In genomic region chr6:119330506-119330905, GRCm38 (mm10) we compare ENCODE assay signal across 9 mouse cellular contexts. TPM values are rescaled to one million over a fixed set of nuclear protein-coding genes. Genes with fewer than 3 reads are reported as not detected.
DNase-seq lines count a peak whose midpoint lies in the region; ATAC-seq and TF ChIP-seq lines count a peak whose summit lies in the region.
"Had no signal": no experiment of that assay in that cellular context is flagged by ENCODE, and none has a peak within 500 bp of the region (broad histone marks: within the 10 kb centered on the region; RNA-seq: fewer than 3 reads in every experiment).

Lrtm2 (minus strand) TSS chr6:119330766.

- no peaks in the 10 kb centered on the region for H3K36me3 ChIP-seq in heart, embryonic 15.5 days
- no peaks in the 10 kb centered on the region for H3K36me3 ChIP-seq in neural tube, embryonic 11.5 days (ENCODE audit: control insufficient read depth, insufficient read depth, low read length)
- H3K36me3 ChIP-seq: G1E had no signal

- H3K4me1 ChIP-seq in heart, embryonic 15.5 days (replicated peaks): peaks cover 30% of the 10 kb centered on the region
- peaks cover 4% of the 10 kb centered on the region; the same call in 1 of the 2 replicates for H3K4me1 ChIP-seq in neural tube, embryonic 11.5 days (ENCODE audit: control insufficient read depth, insufficient read depth, low read length)

- no peak within 1 kb of the TSS for H3K27ac ChIP-seq in heart, embryonic 15.5 days
- H3K27ac ChIP-seq in left cerebral cortex, adult 2 months: peak within 1 kb of the TSS; percentile 96
- H3K27ac ChIP-seq in neural tube, embryonic 11.5 days (ENCODE audit: low read depth, low read length): no peak within 1 kb of the TSS

- H3K9ac ChIP-seq in heart, embryonic 15.5 days: no peak within 1 kb of the TSS
- H3K9ac ChIP-seq in neural tube, embryonic 11.5 days (ENCODE audit: low read length): no peak within 1 kb of the TSS

- intact Hi-C loops in heart, postnatal 14 days (cut with DNase I): no loop called here
- intact Hi-C loops in left cerebral cortex, adult 2 months (cut with DNase I): loop anchor here (5.0 kb wide), 1 partner anchor 223 kb away; no protein-coding TSS in a partner anchor

- H3K27me3 ChIP-seq in heart, embryonic 15.5 days: peaks cover 76% of the 10 kb centered on the region
- H3K27me3 ChIP-seq in neural tube, embryonic 11.5 days (ENCODE audit: control insufficient read depth, insufficient read depth, low read length): peaks cover 37% of the 10 kb centered on the region

- no peak for TF ChIP-seq CTCF in left cerebral cortex, adult 2 months (IDR thresholded peaks at IDR 0.05)

- ATAC-seq in heart, embryonic 15.5 days (replicated peaks; ENCODE audit: insufficient number of reproducible peaks, insufficient read depth, low FRiP score, low read depth): no peak
- ATAC-seq in neural tube, embryonic 11.5 days (ENCODE audit: insufficient read depth, low FRiP score, low TSS enrichment): no peak

- H3K9me3 ChIP-seq in heart, embryonic 15.5 days (replicated peaks): no peaks in the 10 kb centered on the region
- H3K9me3 ChIP-seq in neural tube, embryonic 11.5 days (ENCODE audit: control insufficient read depth, low read length): no peaks in the 10 kb centered on the region
- H3K9me3 ChIP-seq: G1E had no signal

- H3K4me3 ChIP-seq in heart, embryonic 15.5 days: peak within 1 kb of the TSS; percentile 44
- H3K4me3 ChIP-seq in left cerebral cortex, adult 2 months: peak within 1 kb of the TSS; percentile 77
- peak within 1 kb of the TSS; percentile 29 for H3K4me3 ChIP-seq in neural tube, embryonic 11.5 days (ENCODE audit: low read depth, low read length)

- DNase-seq in heart, postnatal 14 days: no peak
- DNase-seq in cerebellum, adult 18-20 months: peak; percentile 57 to 63
- DNase-seq in frontal cortex, adult 2 months (ENCODE audit: extremely low spot score in 1 of 2, low spot score in 1 of 2): peak; percentile 63 to 85
- DNase-seq in left cerebral cortex, adult 2 months (ENCODE audit: extremely low spot score in 1 of 2, low spot score in 2 of 2): peak; percentile 76 to 77
- peak; percentile 60 for DNase-seq in neural tube, embryonic 11.5 days (ENCODE audit: low spot score)
- peak; percentile 85 for DNase-seq in thymus, postnatal 4 days
- DNase-seq in spleen, adult 18-20 months: no peak

- WGBS in heart, embryonic 15.5 days: under 1% methylated on average over 31 of the region's 31 CpGs
- WGBS in neural tube, embryonic 11.5 days: 1% methylated on average over 29 of the region's 31 CpGs

- peak within 1 kb of the TSS; percentile 68 for H3K4me2 ChIP-seq in heart, embryonic 15.5 days
- H3K4me2 ChIP-seq in neural tube, embryonic 11.5 days (ENCODE audit: low read depth): peak within 1 kb of the TSS; percentile 64

RNA-seq across cellular contexts. Expression of gene Lrtm2, which starts in this region (rescaled TPM):
- 0.10 and 0.25 TPM in 2 replicates for polyA plus RNA-seq in heart, embryonic 15.5 days (2015; fragmentation: Nextera tagmentation; extraction: Ambion mirVana)
- total RNA-seq in heart, postnatal 14 days (2021): under 1 TPM; 0.10 to 0.19 TPM
- 55.9 and 56.7 TPM in 2 replicates for polyA plus RNA-seq in frontal cortex, adult 2 months (2012; rRNA removed)
- total RNA-seq in left cerebral cortex, adult 2 months (2021): 10 to 100 TPM; 60.5 to 63.9 TPM
- polyA plus RNA-seq in neural tube, embryonic 11.5 days (2014; fragmentation: Nextera tagmentation; extraction: Ambion mirVana): 0.19 and 0.28 TPM in 2 replicates
- polyA plus RNA-seq: G1E had no signal

Comparison
In these comparisons a context has a peak if more than half of its experiments do, and no peak if none do; other contexts are left out.
1. RNA of gene Lrtm2 (total RNA-seq): 60.5 to 63.9 TPM in left cerebral cortex, adult 2 months; 0.10 to 0.19 TPM in heart, postnatal 14 days; every median in the first group is over 10 times any median in the second.
2. RNA of gene Lrtm2 (polyA plus RNA-seq): 55.9 to 56.7 TPM in frontal cortex, adult 2 months; 0.19 to 0.28 TPM in neural tube, embryonic 11.5 days and 0.10 to 0.25 TPM in heart, embryonic 15.5 days; every median in the first group is over 10 times any median in the second.
3. Peak in DNase-seq, H3K4me3 ChIP-seq and H3K4me2 ChIP-seq in neural tube, embryonic 11.5 days; RNA of the gene not detected or under 1 TPM.
4. DNase-seq: peak in cerebellum, adult 18-20 months (2 of 2), frontal cortex, adult 2 months (2 of 2), left cerebral cortex, adult 2 months (2 of 2) and thymus, postnatal 4 days (single experiment); none in heart, postnatal 14 days (0 of 2) and spleen, adult 18-20 months (0 of 2).
5. Peak in every context shown above with its lines, with median percentiles within 50 percentile points of each other: H3K4me3 ChIP-seq.